Mouse (Mus musculus) macrophage (primary cell): ENCODE measurements at regions not wholly inside any gene's neighbourhood (a gene's known extent, or its start where the extent isn't known, plus 50 kb on each side); places are given as distances from the start of the nearest gene placed in this dataset.
A peak's percentile ranks its signal among the peaks of the same experiment; 100 is the strongest.

Source experiments
- H3K27ac ChIP-seq: fragments of 350-480 bp; formaldehyde crosslinking; 2 replicates; pipeline ENCODE4 v1.9.0; 2021
- H3K36me3 ChIP-seq: fragments of 350-480 bp; formaldehyde crosslinking; 2 replicates; pipeline ENCODE4 v1.9.0; 2021; ENCODE audit errors: inconsistent target
- H3K4me3 ChIP-seq: fragments of 350-480 bp; formaldehyde crosslinking; 2 replicates; pipeline ENCODE4 v1.9.0; 2021; ENCODE audit errors: inconsistent target
- H3K79me2 ChIP-seq: fragments of 350-480 bp; formaldehyde crosslinking; 2 replicates; pipeline ENCODE4 v1.9.0; 2021; ENCODE audit errors: inconsistent target
- WGBS: methylation state at CpG from one replicate; pipeline ENCODE4 v1.1.7; 2026; ENCODE audit warnings: inconsistent platforms; ENCODE audit not compliant: missing documents; 5-methylcytosine and 5-hydroxymethylcytosine counted together

- Histone ChIP-seq H3K4me3 (no peak overlapping the region), H3K36me3 (no peaks in the 10 kb centered on the region), H3K27ac (peak overlapping the region; percentile 85), H3K79me2 (no peaks in the 10 kb centered on the region)
- WGBS: 21% methylated on average over 4 of the region's 4 CpGs
These were observed 161.6 kb upstream of the Igf1 start for GRCm38 (mm10) chr10:87696485-87696884.

- no peak overlapping the region for H3K4me3 ChIP-seq
- no peak overlapping the region for H3K27ac ChIP-seq
- H3K36me3 ChIP-seq: no peaks in the 10 kb centered on the region
- 88% methylated on average over 4 of the region's 4 CpGs for WGBS
- no peaks in the 10 kb centered on the region for H3K79me2 ChIP-seq
These were observed 146.9 kb upstream of the Igf1 start for GRCm38 (mm10) chr10:87711209-87711608.

DNA sequence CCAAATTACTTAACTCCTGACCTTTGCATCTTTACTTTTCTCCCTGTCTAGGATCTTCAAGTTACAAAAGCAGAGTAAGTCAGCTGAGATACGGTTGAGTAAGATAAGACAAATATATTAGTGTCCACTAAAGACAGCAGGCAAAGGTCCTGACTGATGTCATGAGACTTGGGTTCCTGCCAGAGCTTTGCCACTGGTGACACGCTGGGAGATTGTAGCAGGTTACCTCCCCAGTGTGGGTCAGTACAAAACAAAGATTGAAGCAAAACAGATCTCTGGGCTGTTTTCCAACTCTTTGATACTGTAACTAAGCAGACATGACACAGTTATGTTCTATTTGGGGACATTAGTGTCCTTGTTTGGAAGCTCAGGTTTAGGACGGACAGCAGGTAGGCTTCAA lies 146.3 kb upstream of the Igf1 start:
- no peak overlapping the region for H3K27ac ChIP-seq
- WGBS: 76% methylated on average over 3 of the region's 3 CpGs
- no peak overlapping the region for H3K4me3 ChIP-seq
- no peaks in the 10 kb centered on the region for H3K79me2 ChIP-seq
- no peaks in the 10 kb centered on the region for H3K36me3 ChIP-seq

- Histone ChIP-seq H3K36me3 (no peaks in the 10 kb centered on the region), H3K4me3 (no peak overlapping the region), H3K27ac (no peak overlapping the region), H3K79me2 (no peaks in the 10 kb centered on the region)
- 92% methylated on average over 5 of the region's 6 CpGs for WGBS
These were observed 142.0 kb upstream of the Igf1 start for GRCm38 (mm10) chr10:87715874-87716600.

GRCm38 (mm10) chr10:87717156-87717555 lies 140.9 kb upstream of the Igf1 start:
- no peak overlapping the region for H3K4me3 ChIP-seq

DNA sequence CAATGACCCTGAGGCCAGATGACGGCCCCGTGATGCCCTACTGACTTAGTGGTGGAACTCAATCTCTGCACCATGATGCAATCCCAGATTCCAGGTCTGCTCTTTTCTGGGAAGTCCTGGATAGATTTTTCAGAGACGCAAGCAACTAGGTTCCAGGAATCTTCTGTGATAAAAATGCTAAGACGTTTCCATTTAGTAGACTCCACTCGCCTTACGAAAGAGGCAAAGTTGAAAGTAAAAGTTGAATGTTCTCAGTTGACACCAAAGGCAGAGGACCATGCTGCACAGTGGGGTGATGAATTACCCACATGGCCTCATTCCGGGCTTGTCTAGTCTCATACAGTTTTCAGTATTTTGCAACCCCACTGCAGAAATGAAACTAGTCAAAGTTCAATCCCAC lies 139.6 kb upstream of the Igf1 start:
- WGBS: 73% methylated on average over 7 of the region's 7 CpGs
- Histone ChIP-seq H3K4me3 (no peak overlapping the region), H3K27ac (no peak overlapping the region), H3K79me2 (no peaks in the 10 kb centered on the region), H3K36me3 (no peaks in the 10 kb centered on the region)

More at GRCm38 (mm10) chr10:87717156-87717555, 140.9 kb upstream of the Igf1 start:
- H3K36me3 ChIP-seq: no peaks in the 10 kb centered on the region
- no peak overlapping the region for H3K27ac ChIP-seq
- no peaks in the 10 kb centered on the region for H3K79me2 ChIP-seq

DNA sequence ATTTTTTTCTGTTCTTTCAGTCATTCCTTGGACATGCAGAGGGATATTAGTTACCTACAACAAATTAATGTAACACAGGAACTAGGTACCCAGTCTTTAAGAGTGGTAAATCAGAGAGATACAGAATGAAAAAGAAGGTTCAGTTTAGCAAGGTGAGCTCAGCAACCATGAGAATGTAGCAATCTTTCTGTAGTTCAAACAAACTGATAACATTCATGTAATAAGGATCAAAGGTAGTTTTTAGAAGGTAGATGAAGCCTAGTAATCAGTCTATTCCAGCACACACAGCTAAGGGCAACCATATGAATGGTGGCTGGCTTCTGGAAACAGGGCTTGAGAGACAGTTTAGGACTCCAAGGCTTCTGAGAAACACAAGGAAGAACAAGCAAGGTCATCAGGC lies 138.1 kb upstream of the Igf1 start:
- no peaks in the 10 kb centered on the region for H3K36me3 ChIP-seq
- no peaks in the 10 kb centered on the region for H3K79me2 ChIP-seq
- no peak overlapping the region for H3K4me3 ChIP-seq
- H3K27ac ChIP-seq: no peak overlapping the region

DNA sequence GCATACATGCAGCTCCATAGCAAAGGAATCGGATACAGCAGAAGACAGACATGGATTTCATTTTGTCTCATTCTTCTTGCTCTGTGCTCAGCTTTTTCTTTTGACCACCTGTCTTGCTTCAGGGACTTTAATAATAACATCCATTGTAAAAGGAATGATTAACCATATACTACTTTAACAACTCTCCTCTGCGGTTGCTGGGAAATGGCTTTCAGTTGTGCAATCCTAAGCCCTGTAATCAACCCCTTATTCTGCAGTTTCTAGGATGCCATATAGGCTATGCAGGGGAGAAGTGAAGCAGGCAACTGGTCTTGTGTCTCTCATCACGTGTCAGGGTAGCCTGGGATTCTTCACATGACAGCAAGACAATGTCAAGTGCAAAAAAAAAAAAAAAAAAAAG lies 135.8 kb upstream of the Igf1 start:
- Histone ChIP-seq H3K36me3 (no peaks in the 10 kb centered on the region), H3K79me2 (no peaks in the 10 kb centered on the region), H3K4me3 (no peak overlapping the region), H3K27ac (no peak overlapping the region)
- 81% methylated on average over 3 of the region's 3 CpGs for WGBS

DNA sequence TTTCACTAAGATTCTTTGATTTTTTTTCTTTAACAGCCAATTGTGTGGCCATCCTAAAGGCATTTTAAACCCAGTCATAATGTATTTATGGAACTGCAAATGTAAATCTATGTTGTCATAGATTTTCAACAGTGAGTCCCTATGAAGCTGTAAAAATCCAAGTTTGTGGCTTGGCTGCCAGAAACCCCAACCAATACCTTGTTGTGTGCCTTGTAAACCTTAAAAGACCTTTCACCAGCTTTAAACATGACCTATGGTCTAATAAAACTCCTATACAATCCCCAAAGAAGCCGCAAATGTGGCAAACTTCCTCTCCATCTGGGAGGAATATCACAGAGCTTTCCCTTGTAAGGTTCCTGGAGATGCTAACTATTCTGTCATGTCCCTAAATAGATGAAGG lies 125.4 kb upstream of the Igf1 start:
- Histone ChIP-seq H3K36me3 (no peaks in the 10 kb centered on the region), H3K4me3 (no peak overlapping the region), H3K27ac (no peak overlapping the region), H3K79me2 (no peaks in the 10 kb centered on the region)
- WGBS: 100% methylated on average over 1 of the region's 1 CpGs

DNA sequence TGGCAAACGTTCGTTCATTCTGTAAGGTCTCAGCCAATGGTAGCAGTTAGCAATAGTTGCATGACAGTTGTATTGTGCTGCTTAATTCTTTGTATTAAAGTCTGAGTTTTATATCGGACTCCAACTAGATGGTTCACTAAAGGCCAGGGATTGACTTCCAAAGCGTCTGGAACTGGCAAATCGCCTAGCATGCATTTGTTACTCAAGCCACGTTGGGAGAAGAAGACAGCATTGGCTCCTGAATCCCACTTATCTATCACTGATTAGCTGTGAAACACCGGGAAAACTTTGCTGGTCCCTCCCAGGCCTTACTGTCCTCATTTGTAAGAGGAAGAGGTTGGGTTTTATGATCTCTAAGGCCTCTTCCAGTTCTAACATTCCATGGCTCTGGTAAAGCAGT lies 124.8 kb upstream of the Igf1 start:
- H3K36me3 ChIP-seq: no peaks in the 10 kb centered on the region
- whole genome bisulfite sequencing: 81% methylated on average over 7 of the region's 7 CpGs

DNA sequence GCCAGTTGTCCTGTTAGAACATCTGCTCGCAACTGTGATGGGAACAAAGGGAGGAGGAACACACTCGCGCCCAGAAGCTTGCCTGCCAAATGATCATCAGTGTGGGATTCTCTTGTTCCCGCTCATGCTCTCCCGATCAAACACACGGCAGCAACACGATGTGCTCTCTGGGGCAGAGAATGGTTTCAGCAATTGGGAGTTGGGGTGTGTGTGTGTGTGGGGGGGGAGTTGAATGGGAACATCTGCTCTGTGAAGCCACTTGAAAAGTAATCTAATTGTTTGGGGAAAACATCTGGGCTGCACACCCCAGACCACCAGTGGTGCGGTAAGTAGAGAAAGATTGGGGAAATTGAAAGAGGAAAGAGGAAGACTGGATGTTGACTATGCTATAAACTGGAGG lies 117.7 kb upstream of the Igf1 start:
- H3K4me3 ChIP-seq: no peak overlapping the region
- no peak overlapping the region for H3K27ac ChIP-seq
- WGBS: 93% methylated on average over 8 of the region's 8 CpGs
- H3K79me2 ChIP-seq: no peaks in the 10 kb centered on the region
- H3K36me3 ChIP-seq: no peaks in the 10 kb centered on the region

More for the DNA sequence above, 124.8 kb upstream of the Igf1 start:
- Histone ChIP-seq H3K27ac (no peak overlapping the region), H3K79me2 (no peaks in the 10 kb centered on the region), H3K4me3 (no peak overlapping the region)

GRCm38 (mm10) chr10:87742766-87743165 lies 115.3 kb upstream of the Igf1 start:
- WGBS: 95% methylated on average over 3 of the region's 3 CpGs
- H3K36me3 ChIP-seq: no peaks in the 10 kb centered on the region
- no peak overlapping the region for H3K27ac ChIP-seq
- no peak overlapping the region for H3K4me3 ChIP-seq
- no peaks in the 10 kb centered on the region for H3K79me2 ChIP-seq

- H3K4me3 ChIP-seq: no peak overlapping the region
- no peak overlapping the region for H3K27ac ChIP-seq
- no peaks in the 10 kb centered on the region for H3K79me2 ChIP-seq
- WGBS: 95% methylated on average over 2 of the region's 2 CpGs
- no peaks in the 10 kb centered on the region for H3K36me3 ChIP-seq
These were observed 110.1 kb upstream of the Igf1 start for GRCm38 (mm10) chr10:87747846-87748552.

DNA sequence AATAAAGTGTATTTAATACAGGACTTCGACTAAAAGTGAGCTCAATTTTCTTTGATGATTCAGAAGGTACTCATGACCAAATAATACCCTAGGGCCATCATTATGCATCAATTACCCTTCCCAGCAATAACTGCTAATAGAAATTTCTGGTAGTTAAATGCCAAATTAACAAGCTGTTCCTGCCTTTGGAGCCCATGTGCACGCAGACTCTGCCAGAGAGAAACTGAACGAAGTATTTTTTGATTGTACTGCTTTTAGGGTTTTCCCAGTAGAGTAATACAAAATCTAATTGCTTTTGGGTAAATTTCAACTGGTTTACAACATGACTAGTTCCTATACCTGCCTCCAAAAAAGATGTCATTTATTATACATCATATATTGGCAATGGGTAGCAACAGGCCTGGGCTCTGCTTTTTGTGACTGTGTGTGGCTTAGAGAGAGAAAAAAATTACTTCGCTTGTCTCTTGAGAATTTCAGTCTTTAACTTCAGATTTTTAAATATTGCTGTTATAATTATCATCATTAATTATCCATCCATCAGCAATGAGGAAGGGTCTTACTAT lies 109.4 kb upstream of the Igf1 start:
- WGBS: 98% methylated on average over 4 of the region's 4 CpGs
- H3K27ac ChIP-seq: no peak overlapping the region
- H3K4me3 ChIP-seq: no peak overlapping the region
- H3K79me2 ChIP-seq: no peaks in the 10 kb centered on the region
- no peaks in the 10 kb centered on the region for H3K36me3 ChIP-seq

- Histone ChIP-seq H3K79me2 (no peaks in the 10 kb centered on the region), H3K36me3 (no peaks in the 10 kb centered on the region), H3K4me3 (no peak overlapping the region), H3K27ac (no peak overlapping the region)
These were observed 107.7 kb upstream of the Igf1 start for GRCm38 (mm10) chr10:87750321-87750720.
